Mouse (Mus musculus): Measurements from ENCODE around the gene Upk3b. TPM values are rescaled to one million over a fixed set of nuclear protein-coding genes. Genes with fewer than 3 reads are reported as not detected.
"Not testable (repeated sequence)": the region's sequence is repeated elsewhere in the genome, so short reads cannot be mapped to it uniquely, and the experiment has no call there.

The Upk3b gene
- polyA plus RNA-seq, 1 experiment from 2014 or later = 54.6 TPM

GRCm38 (mm10) chr5:136052861-136053655, 14.8 kb downstream of the Upk3b start:
- Histone ChIP-seq H3K9me3 (no peaks in the 10 kb centered on the region), H3K27ac (replicated peaks) (no peak overlapping the region), H3K4me3 (no peak overlapping the region), H3K4me2 (no peak overlapping the region), H3K4me1 (peaks cover 18% of the 10 kb centered on the region), H3K9ac (no peak overlapping the region), H3K27me3 (replicated peaks) (peaks cover 15% of the 10 kb centered on the region), H3K36me3 (no peaks in the 10 kb centered on the region)
- whole genome bisulfite sequencing = 70% methylated on average over 8 of the region's 8 CpGs
- ATAC-seq (ENCODE audit: extremely low read depth, insufficient number of reproducible peaks, low FRiP score, low TSS enrichment) = no peak

GRCm38 (mm10) chr5:136054301-136055077, 16.2 kb downstream of the Upk3b start, which contains the start of gene Upk3bl:
Upk3bl (plus strand) TSS chr5:136054492.
- H3K27me3 ChIP-seq (replicated peaks) = peaks cover 30% of the 10 kb centered on the region
- no peak within 1 kb of the TSS for H3K4me2 ChIP-seq
- H3K4me1 ChIP-seq = peaks cover 18% of the 10 kb centered on the region
- H3K4me3 ChIP-seq = no peak within 1 kb of the TSS
- H3K36me3 ChIP-seq = no peaks in the 10 kb centered on the region
- no peak within 1 kb of the TSS for H3K9ac ChIP-seq
- H3K9me3 ChIP-seq = no peaks in the 10 kb centered on the region
- 83% methylated on average over 11 of the region's 11 CpGs for WGBS
- no peak for ATAC-seq (ENCODE audit: extremely low read depth, insufficient number of reproducible peaks, low FRiP score, low TSS enrichment)
- no peak within 1 kb of the TSS for H3K27ac ChIP-seq (replicated peaks)

- H3K9me3 ChIP-seq = no peaks in the 10 kb centered on the region
- H3K4me1 ChIP-seq = peaks cover 15% of the 10 kb centered on the region
- no peak overlapping the region for H3K4me3 ChIP-seq
- WGBS = 35% methylated on average over 4 of the region's 4 CpGs
- H3K4me2 ChIP-seq = no peak overlapping the region
- no peaks in the 10 kb centered on the region for H3K36me3 ChIP-seq
- ATAC-seq (ENCODE audit: extremely low read depth, insufficient number of reproducible peaks, low FRiP score, low TSS enrichment) = no peak
- no peak overlapping the region for H3K27ac ChIP-seq (replicated peaks)
- H3K27me3 ChIP-seq (replicated peaks) = peaks cover 45% of the 10 kb centered on the region
- no peak overlapping the region for H3K9ac ChIP-seq
Observed at GRCm38 (mm10) chr5:136056062-136056461, 17.8 kb downstream of the Upk3b start.

GRCm38 (mm10) chr5:136057085-136057484, 18.8 kb downstream of the Upk3b start:
- ATAC-seq (ENCODE audit: extremely low read depth, insufficient number of reproducible peaks, low FRiP score, low TSS enrichment) = no peak
- Histone ChIP-seq H3K4me2 (no peak overlapping the region), H3K9me3 (no peaks in the 10 kb centered on the region), H3K36me3 (no peaks in the 10 kb centered on the region), H3K4me3 (no peak overlapping the region), H3K4me1 (peaks cover 4% of the 10 kb centered on the region), H3K27me3 (replicated peaks) (peaks cover 48% of the 10 kb centered on the region), H3K27ac (replicated peaks) (no peak overlapping the region), H3K9ac (0 out of 2 replicates have a peak overlapping the region, but pooled peaks have one; percentile 2)
- 23% methylated on average over 8 of the region's 8 CpGs for WGBS

GRCm38 (mm10) chr5:136061567-136061966, 23.3 kb downstream of the Upk3b start:
- H3K4me1 ChIP-seq = no peaks in the 10 kb centered on the region
- H3K9ac ChIP-seq = no peak overlapping the region
- H3K36me3 ChIP-seq = no peaks in the 10 kb centered on the region
- H3K9me3 ChIP-seq = no peaks in the 10 kb centered on the region
- H3K27me3 ChIP-seq (replicated peaks) = peaks cover 51% of the 10 kb centered on the region
- 12% methylated on average over 12 of the region's 12 CpGs for WGBS
- no peak overlapping the region for H3K27ac ChIP-seq (replicated peaks)
- ATAC-seq (ENCODE audit: extremely low read depth, insufficient number of reproducible peaks, low FRiP score, low TSS enrichment) = no peak
- no peak overlapping the region for H3K4me2 ChIP-seq
- no peak overlapping the region for H3K4me3 ChIP-seq

- 80% methylated on average over 10 of the region's 10 CpGs for WGBS
- H3K9ac ChIP-seq = no peak overlapping the region
- ATAC-seq (ENCODE audit: extremely low read depth, insufficient number of reproducible peaks, low FRiP score, low TSS enrichment) = no peak
- H3K4me3 ChIP-seq = no peak overlapping the region
- H3K9me3 ChIP-seq = no peaks in the 10 kb centered on the region
- no peak overlapping the region for H3K27ac ChIP-seq (replicated peaks)
- peaks cover 41% of the 10 kb centered on the region for H3K27me3 ChIP-seq (replicated peaks)
- H3K4me2 ChIP-seq = no peak overlapping the region
- H3K36me3 ChIP-seq = no peaks in the 10 kb centered on the region
- H3K4me1 ChIP-seq = no peaks in the 10 kb centered on the region
Observed at GRCm38 (mm10) chr5:136063920-136064319, 25.6 kb downstream of the Upk3b start.

GRCm38 (mm10) chr5:136066404-136067148, 28.3 kb downstream of the Upk3b start:
- not testable (repeated sequence) for H3K36me3 ChIP-seq; H3K4me1 ChIP-seq; H3K9ac ChIP-seq; H3K9me3 ChIP-seq; ATAC-seq (ENCODE audit: extremely low read depth, insufficient number of reproducible peaks, low FRiP score, low TSS enrichment); H3K4me3 ChIP-seq; H3K4me2 ChIP-seq; H3K27ac ChIP-seq (replicated peaks)
- H3K27me3 ChIP-seq (replicated peaks) = peaks cover 20% of the 10 kb centered on the region
- 57% methylated on average over 11 of the region's 11 CpGs for WGBS

GRCm38 (mm10) chr5:136069411-136069810, 31.1 kb downstream of the Upk3b start:
- Histone ChIP-seq H3K4me2 (no peak overlapping the region), H3K9me3 (no peaks in the 10 kb centered on the region), H3K9ac (no peak overlapping the region), H3K4me1 (peaks cover 4% of the 10 kb centered on the region; the same call in 1 of the 2 replicates), H3K27me3 (replicated peaks) (peaks cover 18% of the 10 kb centered on the region), H3K4me3 (no peak overlapping the region), H3K27ac (replicated peaks) (no peak overlapping the region), H3K36me3 (no peaks in the 10 kb centered on the region)
- 72% methylated on average over 2 of the region's 2 CpGs for WGBS
- ATAC-seq (ENCODE audit: extremely low read depth, insufficient number of reproducible peaks, low FRiP score, low TSS enrichment) = no peak

GRCm38 (mm10) chr5:136073051-136073450, 34.8 kb downstream of the Upk3b start:
- Histone ChIP-seq H3K4me3 (no peak overlapping the region), H3K4me2 (no peak overlapping the region), H3K27ac (replicated peaks) (no peak overlapping the region), H3K27me3 (replicated peaks) (peaks cover 6% of the 10 kb centered on the region; the same call in 1 of the 2 replicates), H3K9me3 (no peaks in the 10 kb centered on the region), H3K9ac (no peak overlapping the region), H3K4me1 (peaks cover 13% of the 10 kb centered on the region), H3K36me3 (no peaks in the 10 kb centered on the region)
- no peak for ATAC-seq (ENCODE audit: extremely low read depth, insufficient number of reproducible peaks, low FRiP score, low TSS enrichment)
- 56% methylated on average over 6 of the region's 6 CpGs for WGBS

- H3K27me3 ChIP-seq (replicated peaks) = peaks cover 4% of the 10 kb centered on the region; the same call in 1 of the 2 replicates
- no peaks in the 10 kb centered on the region for H3K9me3 ChIP-seq
- no peak overlapping the region for H3K9ac ChIP-seq
- no peak overlapping the region for H3K4me3 ChIP-seq
- no peak overlapping the region for H3K4me2 ChIP-seq
- no peak overlapping the region for H3K27ac ChIP-seq (replicated peaks)
- ATAC-seq (ENCODE audit: extremely low read depth, insufficient number of reproducible peaks, low FRiP score, low TSS enrichment) = no peak
- H3K36me3 ChIP-seq = no peaks in the 10 kb centered on the region
- WGBS = 61% methylated on average over 11 of the region's 11 CpGs
- peaks cover 13% of the 10 kb centered on the region for H3K4me1 ChIP-seq
Observed at GRCm38 (mm10) chr5:136073526-136073925, 35.2 kb downstream of the Upk3b start.

GRCm38 (mm10) chr5:136075076-136075475, 36.8 kb downstream of the Upk3b start:
- Histone ChIP-seq H3K4me3 (no peak overlapping the region), H3K4me2 (no peak overlapping the region), H3K9me3 (no peaks in the 10 kb centered on the region), H3K27me3 (replicated peaks) (no peaks in the 10 kb centered on the region; the same call in 1 of the 2 replicates), H3K4me1 (peaks cover 13% of the 10 kb centered on the region), H3K27ac (replicated peaks) (no peak overlapping the region), H3K36me3 (no peaks in the 10 kb centered on the region), H3K9ac (no peak overlapping the region)
- no peak for ATAC-seq (ENCODE audit: extremely low read depth, insufficient number of reproducible peaks, low FRiP score, low TSS enrichment)
- WGBS = 52% methylated on average over 5 of the region's 5 CpGs
